Mouse (Mus musculus) heart, postnatal 25 days (tissue): ENCODE measurements around the gene Psg17. TPM values are rescaled to one million over a fixed set of nuclear protein-coding genes. Genes with fewer than 3 reads are reported as not detected.
"Not testable (repeated sequence)": the region's sequence is repeated elsewhere in the genome, so short reads cannot be mapped to it uniquely, and the experiment has no call there.

Experiments
- DNase-seq: peaks from one replicate; pipeline ENCODE4 v3.0.0; 2022; ENCODE audit warnings: low spot score
- intact Hi-C: fragments of 180-260 bp; cut with DNase I; formaldehyde crosslinking; loops from one replicate; pipeline ENCODE4 v1.15.1; 2025
- total RNA-seq, 2 experiments: library from RNA; stranded (reverse); gene quantifications; 2 replicates each; pipeline ENCODE4 v1.2.3; 2021

The Psg17 gene
- total RNA-seq = not detected

GRCm38 (mm10) chr7:18821507-18821906, at the start of gene Psg17:
Gene Psg17 (minus strand): TSS chr7:18821607.
- no peak for DNase-seq
- intact Hi-C loops = no loop called here

- DNase-seq, intact Hi-C loops: not testable (repeated sequence)
These were observed 49.6 kb upstream of the Psg17 start, which contains the start of gene Pglyrp1 for GRCm38 (mm10) chr7:18871031-18871430. Gene Pglyrp1 (plus strand): TSS chr7:18871331.

- intact Hi-C loops = no loop called here
- no peak for DNase-seq
These were observed 47.1 kb upstream of the Psg17 start for GRCm38 (mm10) chr7:18868491-18868890.

- DNase-seq = no peak
- intact Hi-C loops = no loop called here
These were observed 41.4 kb upstream of the Psg17 start for GRCm38 (mm10) chr7:18862801-18863200.

GRCm38 (mm10) chr7:18858310-18858916, 37.0 kb upstream of the Psg17 start:
- intact Hi-C loops = no loop called here
- DNase-seq = no peak

GRCm38 (mm10) chr7:18848395-18848794, 27.0 kb upstream of the Psg17 start:
- intact Hi-C loops = no loop called here
- no peak for DNase-seq

- DNase-seq = no peak
- intact Hi-C loops = no loop called here
These were observed 23.4 kb upstream of the Psg17 start for GRCm38 (mm10) chr7:18844811-18845210.

GRCm38 (mm10) chr7:18841174-18841567, 19.8 kb upstream of the Psg17 start:
- no peak for DNase-seq
- intact Hi-C loops = no loop called here

- DNase-seq = peak; percentile 63
- intact Hi-C loops = no loop called here
These were observed 19.2 kb upstream of the Psg17 start for GRCm38 (mm10) chr7:18840386-18841173.

GRCm38 (mm10) chr7:18839865-18840264, 18.5 kb upstream of the Psg17 start, which contains the start of gene Mill2:
Gene Mill2 (plus strand): TSS chr7:18839966.
- intact Hi-C loops = no loop called here
- DNase-seq = no peak

- intact Hi-C loops = loop anchor here (2.0 kb wide), 1 partner anchor 41 kb away; no protein-coding TSS in a partner anchor
- DNase-seq = no peak
These were observed 10.9 kb upstream of the Psg17 start for GRCm38 (mm10) chr7:18832298-18832697.

GRCm38 (mm10) chr7:18829545-18829944, 8.1 kb upstream of the Psg17 start:
- intact Hi-C loops = loop anchor here (5.0 kb wide), 1 partner anchor 77 kb away; no protein-coding TSS in a partner anchor
- DNase-seq = no peak

- intact Hi-C loops = loop anchor here (5.0 kb wide), 1 partner anchor 76 kb away; no protein-coding TSS in a partner anchor
These were observed 7.2 kb upstream of the Psg17 start for GRCm38 (mm10) chr7:18828592-18828991.

GRCm38 (mm10) chr7:18827792-18828546, 6.6 kb upstream of the Psg17 start:
- intact Hi-C loops = loop anchor here (5.0 kb wide), 1 partner anchor 76 kb away; no protein-coding TSS in a partner anchor
- DNase-seq = no peak

More at GRCm38 (mm10) chr7:18828592-18828991, 7.2 kb upstream of the Psg17 start:
- DNase-seq = no peak

- intact Hi-C loops = no loop called here
- DNase-seq = no peak
These were observed 3.1 kb downstream of the Psg17 start for GRCm38 (mm10) chr7:18818301-18818700.

GRCm38 (mm10) chr7:18803526-18803925, 17.9 kb downstream of the Psg17 start:
- intact Hi-C loops = no loop called here
- no peak for DNase-seq

- DNase-seq = no peak
- intact Hi-C loops = no loop called here
These were observed 22.3 kb downstream of the Psg17 start for GRCm38 (mm10) chr7:18799129-18799528.

GRCm38 (mm10) chr7:18798420-18798819, 23.0 kb downstream of the Psg17 start, which contains the start of gene Psg19:
Gene Psg19 (minus strand): TSS chr7:18798520.
- intact Hi-C loops = no loop called here

GRCm38 (mm10) chr7:18790671-18791070, 30.7 kb downstream of the Psg17 start:
- intact Hi-C loops, DNase-seq: not testable (repeated sequence)

More at GRCm38 (mm10) chr7:18798420-18798819, 23.0 kb downstream of the Psg17 start, which contains the start of gene Psg19:
- DNase-seq = no peak

GRCm38 (mm10) chr7:18781301-18781700, 40.1 kb downstream of the Psg17 start:
- intact Hi-C loops, DNase-seq: not testable (repeated sequence)
